Mouse (Mus musculus) stomach, postnatal 0 days (tissue): Measurements from ENCODE around the gene Popdc3.

Experiments used
- CTCF ChIP-seq: IDR thresholded peaks from 2 replicates; pipeline ENCODE4 v1.5.1; 2016; ENCODE audit warnings: antibody characterized with exemption, low read depth, mild to moderate bottlenecking, moderate library complexity
- EP300 ChIP-seq: optimal IDR thresholded peaks from 2 replicates; pipeline ENCODE3; 2016; ENCODE audit warnings: antibody characterized with exemption

DNA sequence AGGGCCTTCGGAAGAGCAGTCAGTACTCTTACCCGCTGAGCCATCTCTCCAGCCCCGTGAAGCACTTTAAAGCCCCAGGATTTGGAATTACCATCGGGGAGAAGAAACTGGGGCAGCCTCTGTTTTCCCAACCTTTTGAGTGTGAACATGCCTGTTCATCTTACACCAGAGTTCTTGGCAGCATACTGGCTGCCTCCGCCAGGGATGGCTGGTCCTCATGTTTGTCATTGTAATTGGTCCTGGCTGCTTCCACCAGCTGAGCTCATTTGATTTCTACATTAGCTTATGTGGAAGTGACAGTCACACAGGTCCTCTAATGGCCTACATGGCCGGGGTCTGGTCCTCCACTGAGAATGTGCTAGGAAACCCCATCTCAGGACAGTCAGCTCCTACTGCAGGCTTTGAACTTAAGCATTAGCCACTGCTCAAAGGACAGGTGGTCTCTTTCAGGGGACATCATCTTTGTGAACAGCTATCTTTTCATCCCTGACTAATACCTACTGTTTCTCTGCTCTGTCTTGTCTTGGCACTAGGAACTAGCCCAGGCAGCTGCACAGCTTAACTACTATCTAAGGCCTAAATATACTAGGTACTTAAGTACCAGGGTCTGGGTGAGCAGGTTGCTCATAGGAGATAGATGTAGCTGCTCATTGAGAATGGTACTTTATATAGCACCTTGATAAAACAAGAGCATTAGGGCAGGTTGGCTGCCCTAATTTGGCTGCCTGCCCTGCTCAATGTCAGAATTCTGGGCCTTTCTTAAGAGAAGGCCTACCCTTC lies 33.7 kb upstream of the Popdc3 start:
- TF ChIP-seq CTCF: no peak
- no peak for TF ChIP-seq EP300
